Mouse (Mus musculus) midbrain, embryonic 10.5 days (tissue): ENCODE data around the gene Smg7. TPM values are rescaled to one million over a fixed set of nuclear protein-coding genes. Genes with fewer than 3 reads are reported as not detected.
A peak's percentile ranks its signal among the peaks of the same experiment; 100 is the strongest.

Source experiments
- DNase-seq: peaks from one replicate; pipeline ENCODE4 v3.0.0-alpha.2; 2017; ENCODE audit warnings: low spot score
- H3K27ac ChIP-seq: fragments of 300-500 bp; sonication (generic); replicated peaks from 2 replicates; pipeline ENCODE4 v1.5.1; 2016; ENCODE audit warnings: mild to moderate bottlenecking
- H3K27me3 ChIP-seq: fragments of 300-500 bp; sonication (generic); 2 replicates; pipeline ENCODE4 v1.6.1; 2016; ENCODE audit warnings: low read depth, mild to moderate bottlenecking; ENCODE audit not compliant: poor library complexity, severe bottlenecking
- H3K36me3 ChIP-seq: fragments of 300-500 bp; sonication (generic); 2 replicates; pipeline ENCODE4 v1.6.1; 2016; ENCODE audit warnings: mild to moderate bottlenecking, moderate library complexity
- H3K4me1 ChIP-seq: fragments of 300-500 bp; sonication (generic); 2 replicates; pipeline ENCODE4 v1.6.1; 2016
- H3K4me3 ChIP-seq: fragments of 300-500 bp; sonication (generic); 2 replicates; pipeline ENCODE4 v1.5.1; 2016; ENCODE audit warnings: mild to moderate bottlenecking, moderate library complexity
- H3K9me3 ChIP-seq: fragments of 300-500 bp; sonication (generic); replicated peaks from 2 replicates; pipeline ENCODE4 v1.6.1; 2016; ENCODE audit warnings: mild to moderate bottlenecking
- WGBS: fragments of 180-500 bp; shearing (Covaris S2); methylation state at CpG from one replicate; pipeline ENCODE4 v1.1.7; 2016; 5-methylcytosine and 5-hydroxymethylcytosine counted together
- polyA plus RNA-seq: library from polyadenylated mRNA; unstranded; fragments of >200 nt; fragmentation: Nextera tagmentation; extraction: Ambion mirVana; gene quantifications from 2 replicates; pipeline ENCODE4 v1.2.1, GENCODE M21; 2016

Gene Smg7
- polyA plus RNA-seq, 1 experiment from 2014 or later: 35.4 TPM

GRCm38 (mm10) chr1:152795688-152796255, 106.7 kb downstream of the Smg7 start:
- peak overlapping the region; percentile 19; the same call in 1 of the 2 replicates for H3K27ac ChIP-seq

GRCm38 (mm10) chr1:152793495-152794130, 108.8 kb downstream of the Smg7 start:
- Histone ChIP-seq H3K27me3 (no peaks in the 10 kb centered on the region), H3K4me3 (no peak overlapping the region), H3K36me3 (no peaks in the 10 kb centered on the region), H3K4me1 (peaks cover 36% of the 10 kb centered on the region), H3K9me3 (no peaks in the 10 kb centered on the region), H3K27ac (peak overlapping the region; percentile 64)
- peak; percentile 45 for DNase-seq
- WGBS: 23% methylated on average over 6 of the region's 6 CpGs

More at GRCm38 (mm10) chr1:152795688-152796255, 106.7 kb downstream of the Smg7 start:
- WGBS: 76% methylated on average over 8 of the region's 8 CpGs
- H3K4me3 ChIP-seq: no peak overlapping the region
- H3K27me3 ChIP-seq: no peaks in the 10 kb centered on the region
- no peaks in the 10 kb centered on the region for H3K9me3 ChIP-seq
- no peak for DNase-seq
- no peaks in the 10 kb centered on the region for H3K36me3 ChIP-seq
- peaks cover 43% of the 10 kb centered on the region for H3K4me1 ChIP-seq

GRCm38 (mm10) chr1:152792736-152793494, 109.5 kb downstream of the Smg7 start:
- WGBS: 25% methylated on average over 12 of the region's 12 CpGs
- no peak for DNase-seq
- Histone ChIP-seq H3K36me3 (no peaks in the 10 kb centered on the region), H3K27me3 (no peaks in the 10 kb centered on the region), H3K4me3 (no peak overlapping the region), H3K4me1 (peaks cover 43% of the 10 kb centered on the region), H3K9me3 (no peaks in the 10 kb centered on the region), H3K27ac (peak overlapping the region; percentile 64)

GRCm38 (mm10) chr1:152791269-152791668, 111.2 kb downstream of the Smg7 start:
- WGBS: 30% methylated on average over 4 of the region's 4 CpGs
- Histone ChIP-seq H3K27me3 (no peaks in the 10 kb centered on the region), H3K4me1 (peaks cover 51% of the 10 kb centered on the region), H3K36me3 (no peaks in the 10 kb centered on the region), H3K4me3 (no peak overlapping the region), H3K9me3 (no peaks in the 10 kb centered on the region), H3K27ac (no peak overlapping the region)
- DNase-seq: no peak

- Histone ChIP-seq H3K4me3 (no peak overlapping the region), H3K27ac (peak overlapping the region; percentile 14; the same call in 1 of the 2 replicates), H3K27me3 (no peaks in the 10 kb centered on the region), H3K9me3 (no peaks in the 10 kb centered on the region), H3K36me3 (no peaks in the 10 kb centered on the region), H3K4me1 (peaks cover 51% of the 10 kb centered on the region)
- DNase-seq: no peak
- 27% methylated on average over 6 of the region's 6 CpGs for WGBS
Observed at GRCm38 (mm10) chr1:152790821-152791220, 111.6 kb downstream of the Smg7 start.

GRCm38 (mm10) chr1:152790254-152790653, 112.2 kb downstream of the Smg7 start:
- no peaks in the 10 kb centered on the region for H3K27me3 ChIP-seq
- H3K27ac ChIP-seq: no peak overlapping the region
- DNase-seq: peak; percentile 32
- peaks cover 51% of the 10 kb centered on the region for H3K4me1 ChIP-seq
- H3K4me3 ChIP-seq: no peak overlapping the region
- H3K36me3 ChIP-seq: no peaks in the 10 kb centered on the region
- 36% methylated on average over 12 of the region's 12 CpGs for WGBS
- H3K9me3 ChIP-seq: no peaks in the 10 kb centered on the region

GRCm38 (mm10) chr1:152788121-152788660, 114.3 kb downstream of the Smg7 start:
- H3K36me3 ChIP-seq: no peaks in the 10 kb centered on the region
- H3K27me3 ChIP-seq: no peaks in the 10 kb centered on the region
- H3K9me3 ChIP-seq: no peaks in the 10 kb centered on the region
- peaks cover 42% of the 10 kb centered on the region for H3K4me1 ChIP-seq
- WGBS: 18% methylated on average over 4 of the region's 4 CpGs
- DNase-seq: peak; percentile 39
- no peak overlapping the region for H3K4me3 ChIP-seq
- H3K27ac ChIP-seq: peak overlapping the region; percentile 72

Other genes starting within 250 kb of the Smg7 start
- gene Apobec4, start 152.1 kb downstream of the Smg7 start, polyA plus RNA-seq: not detected in 2 replicates
- gene Rgl1, start 136.3 kb downstream of the Smg7 start, polyA plus RNA-seq: 23.2 and 24.4 TPM in 2 replicates
- 207 and 235 TPM in 2 replicates for gene Arpc5, start 136.1 kb downstream of the Smg7 start, polyA plus RNA-seq
- 2.9 and 3.0 TPM in 2 replicates for gene Ncf2, start 102.5 kb downstream of the Smg7 start, polyA plus RNA-seq
- gene Nmnat2, start 52.3 kb upstream of the Smg7 start, polyA plus RNA-seq: 10.5 and 10.7 TPM in 2 replicates